Mouse (Mus musculus) testis, adult 10 weeks (tissue): Measurements from ENCODE around the gene Olfr679. TPM values are rescaled to one million over a fixed set of nuclear protein-coding genes. Genes with fewer than 3 reads are reported as not detected.

Experiments
- polyA plus RNA-seq: library from polyadenylated mRNA; stranded (reverse); fragments of 350-450 nt; fragmentation: Illumina TruSeq; extraction: RNeasy Lipid Tissue Mini Kit (QIAGEN cat#74804); gene quantifications from one replicate; pipeline ENCODE4 v1.2.3, GENCODE M21; 2014; ENCODE audit warnings: low read depth, low replicate concordance

The Olfr679 gene
- not detected for polyA plus RNA-seq

DNA sequence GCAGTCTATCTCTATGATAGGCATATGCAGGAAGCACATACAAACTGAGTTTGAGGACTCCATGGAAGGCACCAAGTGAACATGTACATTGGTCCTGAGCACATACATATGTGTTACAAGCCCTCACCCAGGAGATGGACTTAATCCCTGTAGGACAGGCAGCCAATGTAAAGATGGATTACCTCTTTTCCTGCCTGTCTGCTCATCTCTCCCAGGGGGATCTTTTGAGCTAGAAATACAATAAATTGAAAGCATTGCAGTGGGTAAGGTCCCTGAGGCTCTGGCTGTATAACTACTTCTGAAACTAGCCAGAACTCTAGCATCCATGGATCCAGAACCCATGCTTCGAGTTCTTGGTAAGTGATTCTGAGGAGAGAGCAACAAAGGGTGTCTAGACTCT lies at the start of gene Olfr679:
TSS of gene Olfr679 (plus strand) at position 301 of the 400 bp plus-strand sequence.

GRCm38 (mm10) chr7:105032398-105032797 lies 48.6 kb upstream of the Olfr679 start, which contains the start of gene Olfr676:
Gene Olfr676, plus strand, starts transcription at chr7:105032698.

GRCm38 (mm10) chr7:105064175-105064574 lies 16.8 kb upstream of the Olfr679 start, which contains the start of gene Olfr678:
Gene Olfr678, plus strand, starts transcription at chr7:105064475.

GRCm38 (mm10) chr7:105092717-105093116 lies 11.7 kb downstream of the Olfr679 start, which contains the start of gene Olfr680-ps1:
Gene Olfr680-ps1, minus strand, starts transcription at chr7:105092817.

DNA sequence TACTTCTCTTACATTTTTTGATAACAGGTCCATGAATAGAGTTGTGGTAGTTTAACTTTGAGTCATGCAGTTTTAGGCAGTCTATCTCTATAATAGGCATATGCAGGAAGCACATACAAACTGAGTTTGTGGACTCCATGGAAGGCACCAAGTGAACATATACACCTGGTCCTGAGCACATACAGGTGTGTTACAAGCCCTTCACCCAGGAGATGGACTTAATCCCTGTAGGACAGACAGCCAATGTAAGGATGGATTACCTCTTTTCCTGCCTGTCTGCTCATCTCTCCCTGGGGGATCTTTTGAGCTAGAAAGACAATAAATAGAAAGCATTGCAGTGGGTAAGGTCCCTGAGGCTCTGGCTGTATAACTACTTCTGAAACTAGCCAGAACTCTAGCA lies 35.5 kb downstream of the Olfr679 start, which contains the start of gene Olfr681:
TSS of gene Olfr681 (plus strand) at position 301 of the 400 bp plus-strand sequence.

Other genes with a start within 250 kb of the Olfr679 start
- gene Usp17lb, start 238.6 kb upstream of the Olfr679 start, polyA plus RNA-seq = not detected
- not detected for gene Usp17la, start 224.2 kb upstream of the Olfr679 start, polyA plus RNA-seq
- gene Olfr665, start 203.2 kb upstream of the Olfr679 start, polyA plus RNA-seq = not detected
- not detected for gene Olfr666, start 185.3 kb upstream of the Olfr679 start, polyA plus RNA-seq
- not detected for gene Olfr667, start 159.7 kb upstream of the Olfr679 start, polyA plus RNA-seq
- gene Olfr668, start 153.1 kb upstream of the Olfr679 start, polyA plus RNA-seq = not detected
- gene Olfr669, start 147.0 kb upstream of the Olfr679 start, polyA plus RNA-seq = not detected
- not detected for gene Olfr670, start 118.6 kb upstream of the Olfr679 start, polyA plus RNA-seq
- not detected for gene Olfr671, start 102.1 kb upstream of the Olfr679 start, polyA plus RNA-seq
- not detected for gene Olfr672, start 79.2 kb upstream of the Olfr679 start, polyA plus RNA-seq
- gene Olfr675, start 52.7 kb upstream of the Olfr679 start, polyA plus RNA-seq = not detected
- gene Olfr676, start 48.5 kb upstream of the Olfr679 start, polyA plus RNA-seq = not detected
- gene Olfr677, start 29.8 kb upstream of the Olfr679 start, polyA plus RNA-seq = not detected
- not detected for gene Olfr678, start 16.7 kb upstream of the Olfr679 start, polyA plus RNA-seq
- gene Olfr680-ps1, start 11.6 kb downstream of the Olfr679 start, polyA plus RNA-seq = not detected
- not detected for gene Olfr681, start 35.6 kb downstream of the Olfr679 start, polyA plus RNA-seq
- gene Olfr683, start 65.8 kb downstream of the Olfr679 start, polyA plus RNA-seq = not detected
- gene Olfr684, start 82.4 kb downstream of the Olfr679 start, polyA plus RNA-seq = not detected
- gene Olfr685, start 104.8 kb downstream of the Olfr679 start, polyA plus RNA-seq = not detected
- gene Olfr686, start 126.3 kb downstream of the Olfr679 start, polyA plus RNA-seq = not detected
- not detected for gene Olfr688, start 206.9 kb downstream of the Olfr679 start, polyA plus RNA-seq
- gene Olfr689, start 230.0 kb downstream of the Olfr679 start, polyA plus RNA-seq = not detected